Mouse (Mus musculus): ENCODE data around the gene Pdss2.
"Not testable (repeated sequence)": the region's sequence is repeated elsewhere in the genome, so short reads cannot be mapped to it uniquely, and the experiment has no call there.

Pdss2 gene

DNA sequence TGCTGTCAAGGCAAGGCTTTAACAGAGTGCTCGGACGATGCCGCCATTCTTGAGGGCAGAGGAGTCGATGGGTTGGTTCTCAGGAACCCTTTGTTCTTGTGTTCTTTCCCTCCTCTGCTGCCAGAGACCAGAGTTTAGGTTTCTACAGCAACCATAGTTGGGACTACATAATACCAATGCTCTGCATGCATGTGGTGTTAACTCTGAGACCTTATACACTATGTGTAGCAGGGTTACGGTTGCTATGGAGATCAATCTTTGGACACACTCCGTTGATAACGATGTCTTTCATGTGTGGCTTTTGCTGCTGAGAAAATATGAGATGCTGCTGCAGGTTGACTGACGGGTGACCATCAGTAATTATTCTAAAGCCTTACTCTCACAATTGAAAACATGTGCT is 20.9 kb downstream of the Pdss2 start:
- in situ Hi-C loops (cut with MseI, MboI), result no loop called here

DNA sequence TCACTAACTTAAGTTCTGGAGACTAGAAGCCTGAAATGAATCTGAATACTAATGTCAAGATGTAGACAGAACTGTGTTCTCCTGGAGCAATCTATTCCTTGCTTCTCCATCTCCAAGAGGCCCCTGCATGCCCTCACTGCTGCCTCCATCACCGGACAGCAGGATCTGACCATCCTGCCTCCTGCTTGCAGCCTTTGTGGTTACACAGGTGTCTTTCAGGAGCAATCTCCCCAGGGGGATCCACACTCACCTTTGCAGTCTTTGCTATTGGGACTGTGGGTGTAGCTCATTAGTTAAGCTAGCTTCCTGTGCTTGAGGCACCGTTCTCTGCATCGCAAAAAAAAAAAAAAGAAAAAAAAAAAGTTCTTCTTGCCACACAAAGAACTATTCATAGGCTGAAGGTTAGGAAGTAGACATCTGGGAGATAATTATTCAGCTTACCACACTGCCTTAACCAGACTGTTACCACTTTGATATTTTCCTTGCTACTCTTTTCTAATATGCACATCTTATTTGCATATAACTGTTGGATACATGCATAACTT is 23.0 kb downstream of the Pdss2 start:
- in situ Hi-C loops (cut with MseI, MboI), result no loop called here

DNA sequence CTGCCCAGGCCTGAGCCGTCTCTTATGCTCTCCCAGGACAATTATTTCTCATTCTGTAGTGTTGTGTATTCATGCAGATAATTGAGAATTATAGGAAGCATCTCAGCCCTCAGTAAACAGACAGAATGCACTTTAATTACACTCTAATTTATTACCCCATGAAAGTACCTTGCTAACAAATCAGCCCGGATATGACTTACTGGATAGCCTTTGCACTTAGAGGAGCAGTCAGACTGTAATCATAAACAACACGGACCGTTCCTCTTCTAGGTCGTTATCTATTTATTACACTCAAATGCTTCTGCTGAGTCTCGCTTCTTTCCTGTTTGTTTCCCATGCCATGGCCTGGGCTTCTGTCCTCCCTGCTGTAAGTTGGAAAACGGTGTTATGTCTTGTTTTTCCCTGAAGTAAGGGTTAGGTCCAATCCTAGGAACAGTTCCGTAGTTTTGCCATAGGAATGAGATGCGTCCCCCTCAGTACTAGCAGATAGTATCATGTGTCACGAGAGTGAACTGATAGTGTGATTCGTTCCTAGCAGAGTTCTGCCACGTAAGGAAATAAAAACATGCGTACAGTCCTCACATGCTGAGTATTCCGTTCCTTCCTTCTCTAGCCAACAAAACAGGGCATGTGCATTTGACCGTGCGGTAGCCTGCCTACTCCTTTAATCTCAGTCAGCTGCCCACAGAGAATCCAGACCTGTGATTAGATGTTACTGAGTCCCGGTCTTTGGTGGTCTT is 24.3 kb downstream of the Pdss2 start:
- in situ Hi-C loops (cut with MseI, MboI), result no loop called here

DNA sequence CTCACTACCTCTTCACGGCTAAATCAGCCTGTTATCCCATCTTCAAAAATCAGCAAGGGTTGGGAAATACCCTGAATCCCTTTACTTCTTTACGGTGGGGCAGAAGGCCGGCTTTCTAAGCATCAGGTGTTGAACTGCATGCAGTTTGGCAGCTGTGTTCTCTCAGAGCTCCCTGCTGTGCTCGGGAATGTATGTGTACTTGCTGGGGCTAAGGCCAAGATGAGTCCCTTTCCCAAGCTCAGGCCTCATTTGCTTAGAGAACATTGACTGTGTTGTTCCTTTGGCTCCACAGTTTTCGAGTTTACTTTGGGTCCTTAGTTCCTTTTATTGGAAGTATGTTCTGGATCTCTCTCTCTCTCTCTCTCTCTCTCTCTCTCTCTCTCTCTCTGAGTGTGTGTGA is 26.7 kb downstream of the Pdss2 start:
- in situ Hi-C loops (cut with MseI, MboI), result no loop called here

DNA sequence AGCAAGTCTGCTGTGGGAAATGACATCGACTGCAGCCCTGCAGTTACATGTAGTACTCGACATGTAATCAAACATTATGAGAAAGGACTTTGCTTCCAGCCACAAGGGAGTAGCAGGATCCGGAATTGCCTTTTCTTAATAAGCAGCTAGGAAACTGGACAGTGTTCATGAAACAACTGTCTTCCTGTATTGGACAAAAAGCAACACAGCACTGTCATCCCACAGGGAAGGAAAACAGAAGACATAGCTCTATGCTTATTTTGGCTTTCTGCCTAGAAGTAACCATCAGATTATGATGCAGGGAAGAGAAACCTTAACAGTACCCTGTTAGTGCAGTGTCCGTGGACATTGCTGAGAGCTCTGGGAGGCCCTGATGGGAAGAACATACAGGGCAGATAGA is 31.0 kb downstream of the Pdss2 start:
- in situ Hi-C loops (cut with MseI, MboI), result no loop called here

DNA sequence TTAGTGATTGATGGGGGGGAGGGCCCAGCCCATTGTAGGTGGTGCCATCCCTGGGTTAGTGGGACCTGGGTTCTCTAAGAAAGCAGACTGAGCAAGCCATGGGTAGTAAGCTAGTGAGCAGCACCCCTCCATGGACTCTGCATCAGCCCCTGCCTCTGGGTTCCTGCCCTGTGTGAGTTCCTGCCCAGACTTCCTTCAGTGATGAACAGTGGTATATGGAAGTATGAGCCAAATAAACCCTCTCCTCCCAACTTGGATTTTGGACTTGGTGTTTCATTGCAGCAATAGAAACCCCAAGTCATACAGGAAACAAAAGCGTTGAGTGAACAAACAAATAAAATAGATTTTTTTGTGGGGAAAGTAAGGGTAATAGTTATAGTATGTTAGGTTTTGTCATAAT is 35.7 kb downstream of the Pdss2 start:
- in situ Hi-C loops (cut with MseI, MboI), result not testable (repeated sequence)

DNA sequence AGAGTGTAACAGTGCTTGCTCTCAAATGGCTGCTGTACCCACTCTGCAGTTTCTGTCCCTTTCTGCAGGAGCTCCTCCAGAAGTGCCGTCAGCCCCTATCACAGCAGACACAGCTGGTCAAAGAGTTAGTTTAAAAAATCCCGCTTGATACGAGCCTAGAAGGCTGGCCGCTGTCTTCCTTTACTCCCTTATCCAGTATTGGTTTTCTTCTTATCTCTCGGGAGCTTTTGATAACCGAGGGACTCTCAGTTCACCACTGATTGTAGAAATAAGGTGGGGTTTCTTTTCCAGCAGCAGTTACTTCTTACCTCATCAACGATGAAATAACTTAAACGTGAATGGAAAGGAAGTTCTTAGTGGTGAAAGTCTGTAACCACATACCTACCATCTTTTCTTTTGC is 36.2 kb downstream of the Pdss2 start:
- in situ Hi-C loops (cut with MseI, MboI), result not testable (repeated sequence)

DNA sequence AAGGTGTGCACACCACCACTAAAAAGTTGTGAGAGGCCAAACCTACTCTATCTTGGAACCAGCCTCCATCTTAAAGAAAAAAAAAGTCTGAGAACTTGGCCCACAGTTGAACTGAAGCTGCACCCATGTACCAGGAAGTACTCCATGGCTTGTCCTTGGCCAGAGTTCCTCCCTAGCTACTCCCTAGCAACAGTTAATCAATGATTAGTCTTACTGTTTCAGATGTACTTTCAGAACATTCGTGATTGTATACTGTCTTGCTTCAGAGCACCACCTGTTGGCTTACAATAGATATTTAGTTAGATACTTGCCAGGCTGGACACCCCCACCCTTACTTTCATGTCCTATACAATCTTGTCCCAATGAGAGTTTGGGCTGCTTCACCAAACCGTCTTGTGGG is 50.0 kb downstream of the Pdss2 start:
- in situ Hi-C loops (cut with MseI, MboI), result no loop called here

DNA sequence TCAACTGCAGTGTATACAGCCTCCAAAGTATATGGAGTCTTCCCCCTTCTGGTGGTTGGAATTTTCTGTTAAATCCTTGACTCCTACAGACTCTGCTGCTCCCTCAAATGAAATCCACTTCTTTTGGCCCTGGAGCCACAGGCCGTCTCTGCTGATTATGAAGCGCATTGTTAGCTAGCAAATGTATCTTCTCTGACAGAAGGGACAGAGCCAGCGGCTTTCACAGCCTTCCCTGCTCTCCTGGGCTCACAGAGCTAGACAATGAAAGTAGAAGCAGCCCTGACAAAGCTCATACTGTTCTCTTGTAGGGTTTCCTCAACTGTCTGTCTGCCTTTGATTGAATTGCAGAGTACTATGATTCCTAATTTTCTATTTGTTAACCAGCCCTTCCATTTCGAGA is 51.1 kb downstream of the Pdss2 start:
- in situ Hi-C loops (cut with MseI, MboI), result no loop called here

DNA sequence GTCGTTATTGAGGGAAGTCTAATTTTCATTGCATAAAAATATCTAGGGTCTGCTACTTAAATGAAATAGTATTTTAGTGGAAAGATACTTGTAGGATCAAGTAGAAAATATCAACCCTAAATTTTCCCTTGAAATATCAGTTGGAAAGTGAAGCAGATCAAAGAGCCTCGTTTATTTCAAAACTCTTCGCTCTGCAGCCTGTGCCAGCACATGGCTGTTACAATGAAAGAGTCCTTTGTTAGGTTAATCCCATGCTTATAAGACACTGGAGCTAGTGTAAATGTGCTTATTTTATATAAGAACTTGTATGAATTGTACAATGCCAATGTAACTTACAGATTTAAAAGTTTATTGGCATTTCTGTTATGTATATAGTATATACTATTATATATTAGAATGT is 51.8 kb downstream of the Pdss2 start:
- in situ Hi-C loops (cut with MseI, MboI), result no loop called here

DNA sequence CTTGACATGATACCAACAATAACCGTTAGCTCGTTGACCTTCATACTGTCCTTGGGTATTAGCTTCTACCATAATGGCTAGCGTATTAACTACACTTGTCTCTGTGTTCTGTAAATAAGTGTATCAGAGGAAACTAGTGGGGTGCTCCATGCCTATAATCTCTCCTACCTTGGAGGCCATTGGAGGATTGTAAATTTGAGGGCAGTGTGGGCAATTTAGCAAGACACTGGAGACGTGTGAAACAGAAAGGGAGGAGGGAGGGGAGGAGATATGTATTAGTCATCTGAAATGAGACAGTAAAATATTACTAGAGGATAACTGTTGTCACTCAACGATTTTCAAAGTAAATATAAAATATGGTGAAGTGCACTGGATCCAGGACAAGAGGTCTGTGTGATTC is 54.2 kb downstream of the Pdss2 start:
- in situ Hi-C loops (cut with MseI, MboI), result no loop called here

DNA sequence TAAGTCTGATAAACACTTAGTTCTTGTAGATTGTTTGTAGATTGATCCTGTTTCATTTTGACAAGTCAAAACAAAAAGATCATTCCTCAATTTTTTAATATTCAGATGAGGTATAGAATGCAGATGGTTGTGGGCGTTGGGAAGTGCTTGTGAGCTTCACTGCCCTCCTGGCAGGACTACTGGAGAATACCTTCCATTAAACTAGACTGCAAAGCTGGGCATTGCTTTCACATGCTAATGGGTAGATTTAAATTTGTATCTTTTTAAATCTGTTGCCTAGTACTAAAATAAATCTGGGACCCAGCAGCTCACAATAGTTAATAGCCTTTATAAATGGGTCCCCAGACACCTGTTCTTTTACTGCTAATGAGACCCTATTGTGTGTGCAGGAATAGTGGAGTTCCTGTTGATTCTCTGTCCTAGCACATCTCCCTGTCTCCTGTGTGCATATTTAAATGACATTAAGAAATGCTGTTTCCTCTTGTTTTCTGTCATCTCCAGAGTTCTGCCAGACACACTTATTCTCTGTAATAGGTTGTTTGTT is 54.9 kb downstream of the Pdss2 start:
- in situ Hi-C loops (cut with MseI, MboI), result no loop called here

DNA sequence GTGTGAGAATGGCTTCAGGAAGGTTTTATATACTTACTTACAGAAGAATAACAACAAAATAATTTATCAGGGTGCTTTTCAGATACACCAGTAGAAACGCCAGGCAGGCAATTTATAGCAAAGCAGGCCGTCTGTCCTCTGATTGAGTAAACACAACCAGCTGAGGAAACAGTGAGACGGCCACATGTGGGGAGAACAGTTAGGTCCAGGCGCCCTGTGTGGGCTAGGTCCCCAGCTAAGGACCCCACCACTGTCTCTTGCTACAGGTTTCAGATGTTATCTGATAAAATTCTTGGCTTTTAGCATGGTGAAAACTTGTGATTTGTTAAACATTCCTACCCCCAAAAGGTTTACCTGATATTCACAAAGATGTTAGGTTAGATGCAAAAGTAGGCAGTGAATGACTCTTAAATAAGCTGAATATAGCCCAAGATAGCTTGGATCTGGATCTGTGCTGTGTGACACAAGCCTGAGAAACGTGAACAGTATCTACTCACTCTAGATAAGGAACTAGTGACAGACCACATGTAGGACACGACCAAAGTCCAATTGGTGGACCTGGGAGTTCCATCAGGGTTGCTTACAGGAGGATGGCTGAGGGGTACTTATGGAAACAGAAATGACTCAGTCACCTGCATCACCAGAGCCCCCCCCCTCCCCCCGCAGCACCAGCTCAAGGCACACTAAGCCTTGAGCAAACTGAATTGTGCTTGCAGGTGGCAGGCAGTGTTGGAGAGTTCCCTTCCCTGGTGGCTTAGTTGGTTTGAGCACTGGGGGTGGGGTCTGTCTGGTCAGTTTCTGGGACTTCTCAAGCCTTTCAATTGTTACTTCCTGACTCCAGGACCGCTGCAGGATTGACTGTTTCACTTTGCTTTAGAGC is 56.2 kb downstream of the Pdss2 start:
- in situ Hi-C loops (cut with MseI, MboI), result no loop called here

DNA sequence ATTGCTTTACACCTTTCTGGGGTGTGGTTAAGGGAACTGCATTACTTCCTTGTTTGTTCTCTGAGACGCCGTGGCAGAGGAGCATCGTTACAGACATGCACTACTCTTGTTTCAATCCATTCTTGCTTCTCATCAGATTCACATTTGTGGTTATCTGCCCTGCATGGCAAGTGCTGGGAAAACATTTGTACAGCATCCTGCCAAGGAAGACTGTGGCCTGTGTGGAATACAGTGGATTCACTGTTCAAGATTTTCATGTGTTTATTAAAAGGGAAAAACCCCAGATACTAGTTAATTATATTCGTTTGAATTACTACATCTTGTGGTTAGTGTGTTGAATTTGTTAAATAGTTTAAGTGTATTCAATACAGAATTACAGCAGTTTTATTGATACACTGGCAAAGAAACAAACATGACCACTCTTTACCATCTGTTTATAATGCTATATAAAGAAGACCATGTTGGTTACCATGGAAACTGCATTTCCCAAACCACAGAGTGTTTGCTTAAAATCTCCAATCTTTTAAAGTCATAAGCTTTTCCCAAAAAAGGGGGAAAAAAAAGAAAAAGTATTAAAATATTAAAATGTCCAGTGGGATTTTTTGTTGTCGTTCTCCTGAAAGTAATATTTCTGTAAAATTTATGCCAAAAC is 58.5 kb downstream of the Pdss2 start:
- in situ Hi-C loops (cut with MseI, MboI), result no loop called here

DNA sequence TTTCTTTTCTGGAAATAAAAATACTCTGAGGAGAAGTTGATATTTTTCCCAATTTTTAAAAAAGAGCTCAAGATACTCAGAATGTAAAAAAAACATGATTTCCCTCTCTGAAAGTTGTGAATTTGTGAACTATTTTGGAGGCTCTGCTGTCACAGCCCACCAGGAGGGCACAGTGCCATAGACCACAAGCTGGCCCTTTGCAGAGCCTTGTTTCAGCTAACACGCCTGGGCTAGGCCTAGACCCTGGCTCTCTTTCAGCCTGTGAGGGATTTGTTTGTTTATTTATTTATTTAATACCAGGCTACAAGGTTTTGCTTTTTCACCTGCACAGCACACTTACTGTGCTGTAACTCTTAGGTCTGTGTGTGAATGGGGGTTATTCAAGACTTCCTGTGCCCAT is 64.3 kb downstream of the Pdss2 start:
- in situ Hi-C loops (cut with MseI, MboI), result no loop called here

DNA sequence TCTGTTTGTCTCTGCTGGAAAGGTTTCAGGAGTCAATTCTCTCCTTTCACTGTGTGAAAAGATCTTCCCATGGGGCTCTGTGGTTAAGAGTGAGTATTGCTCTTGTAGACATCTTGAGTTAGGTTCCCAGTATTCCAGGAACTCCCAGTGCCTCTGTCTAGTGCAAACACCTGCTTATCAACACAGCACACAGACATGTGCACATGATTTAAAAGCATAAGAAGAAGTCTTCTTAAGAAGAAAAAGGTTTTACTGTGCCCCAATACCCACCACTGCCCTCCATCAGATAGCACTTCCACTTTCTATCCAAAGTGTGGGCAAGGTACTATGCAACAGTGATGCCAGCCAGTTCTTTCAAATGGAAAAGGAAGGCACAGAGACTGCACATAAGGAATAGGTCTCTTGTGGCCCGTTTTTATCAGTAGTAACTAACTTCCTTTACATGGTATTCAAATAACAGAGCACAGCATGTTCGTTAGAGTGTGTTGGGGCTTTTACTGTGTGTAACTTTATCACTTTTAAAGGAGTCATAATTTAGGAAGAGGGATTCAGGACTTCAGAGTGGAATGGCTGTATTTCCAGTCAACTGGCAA is 69.4 kb downstream of the Pdss2 start:
- in situ Hi-C loops (cut with MseI, MboI), result no loop called here

DNA sequence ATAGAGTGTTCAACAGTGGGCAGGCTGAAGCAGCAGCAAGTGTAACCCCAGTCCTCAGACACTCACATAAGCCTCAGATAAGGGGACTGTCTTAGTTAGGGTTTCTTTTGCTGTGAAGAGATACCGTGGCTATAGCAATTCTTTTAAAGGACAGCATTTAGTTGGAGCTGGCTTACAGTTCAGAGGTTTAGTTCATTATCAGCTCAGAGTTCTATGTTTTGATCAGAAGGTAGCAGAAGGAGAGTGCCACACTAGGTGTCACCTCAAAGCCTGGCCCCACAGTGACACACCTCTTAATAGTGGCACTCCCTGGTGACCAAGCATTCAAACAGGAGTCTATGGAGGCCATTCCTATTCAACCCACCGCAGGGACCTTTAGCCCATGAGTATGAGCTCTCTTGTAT is 70.0 kb downstream of the Pdss2 start:
- in situ Hi-C loops (cut with MseI, MboI), result no loop called here

DNA sequence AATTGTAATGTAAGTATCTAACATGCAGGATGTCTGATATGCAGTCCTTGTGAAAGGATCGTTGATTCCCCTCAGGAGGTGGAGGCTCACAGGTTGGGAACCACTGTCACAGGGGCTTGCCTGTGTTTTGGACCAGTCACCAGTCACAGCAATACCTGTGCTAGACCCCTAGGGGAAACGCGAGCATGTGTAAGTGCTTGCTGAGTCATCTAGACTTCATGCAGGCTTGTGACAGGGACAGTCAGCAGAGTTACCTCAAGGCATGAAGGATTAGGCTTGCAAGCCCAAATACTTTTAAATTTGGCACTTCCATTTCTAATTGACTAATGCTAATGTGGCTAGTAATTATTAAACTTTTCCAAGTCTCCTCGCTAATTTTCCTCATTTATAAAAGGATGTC is 71.2 kb downstream of the Pdss2 start:
- in situ Hi-C loops (cut with MseI, MboI), result no loop called here

DNA sequence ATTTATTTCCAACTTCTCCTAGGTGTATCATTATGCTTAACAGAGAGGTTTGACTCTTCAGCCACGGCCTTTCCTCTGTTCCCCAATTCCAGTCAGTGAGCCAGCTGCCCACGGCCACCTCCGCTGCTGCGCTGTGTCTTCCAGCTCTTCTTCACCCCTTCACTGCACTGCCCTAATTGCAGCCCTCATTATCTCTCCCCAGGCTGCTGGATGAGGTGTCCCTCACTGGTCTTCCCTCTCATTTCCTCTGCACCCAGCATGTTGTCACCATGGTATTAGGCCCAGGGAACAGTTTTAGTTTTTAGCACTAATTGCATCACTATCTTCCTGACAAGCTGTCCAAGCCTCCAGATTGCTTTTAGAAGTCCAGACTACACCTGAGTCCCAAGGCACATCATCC is 73.0 kb downstream of the Pdss2 start:
- in situ Hi-C loops (cut with MseI, MboI), result no loop called here

DNA sequence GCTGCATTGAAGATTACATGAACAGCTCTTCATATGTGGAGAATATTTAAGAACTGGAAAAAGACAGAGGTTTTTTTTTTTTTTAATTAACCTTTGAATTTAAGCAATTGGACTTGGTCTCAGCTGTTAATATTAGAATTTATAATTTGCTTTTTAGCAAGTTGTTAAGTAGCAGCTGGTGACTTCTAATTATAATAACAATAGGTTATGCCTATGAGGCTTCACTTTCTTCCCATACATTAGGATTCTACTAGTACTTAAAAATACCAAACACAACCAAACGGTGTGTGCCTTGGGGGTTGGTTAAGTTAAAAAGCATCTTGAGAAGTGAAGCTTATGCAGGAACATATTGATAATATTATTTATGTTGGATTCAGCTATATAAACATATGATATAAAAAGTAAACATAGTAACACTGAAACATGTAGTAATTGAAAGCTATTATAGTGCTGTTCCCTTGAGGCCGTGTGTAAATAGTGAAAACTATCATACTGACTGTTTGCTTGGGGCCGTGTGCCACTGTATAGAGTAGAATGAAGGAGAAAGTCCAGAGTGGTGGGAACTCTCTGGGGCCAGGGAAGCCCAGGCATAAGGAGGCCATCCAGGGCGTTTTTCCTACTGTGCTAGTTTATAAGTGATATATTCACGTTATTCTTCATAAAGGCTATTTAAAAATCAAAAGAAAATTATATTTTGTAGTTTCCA is 87.0 kb downstream of the Pdss2 start:
- in situ Hi-C loops (cut with MseI, MboI), result no loop called here

DNA sequence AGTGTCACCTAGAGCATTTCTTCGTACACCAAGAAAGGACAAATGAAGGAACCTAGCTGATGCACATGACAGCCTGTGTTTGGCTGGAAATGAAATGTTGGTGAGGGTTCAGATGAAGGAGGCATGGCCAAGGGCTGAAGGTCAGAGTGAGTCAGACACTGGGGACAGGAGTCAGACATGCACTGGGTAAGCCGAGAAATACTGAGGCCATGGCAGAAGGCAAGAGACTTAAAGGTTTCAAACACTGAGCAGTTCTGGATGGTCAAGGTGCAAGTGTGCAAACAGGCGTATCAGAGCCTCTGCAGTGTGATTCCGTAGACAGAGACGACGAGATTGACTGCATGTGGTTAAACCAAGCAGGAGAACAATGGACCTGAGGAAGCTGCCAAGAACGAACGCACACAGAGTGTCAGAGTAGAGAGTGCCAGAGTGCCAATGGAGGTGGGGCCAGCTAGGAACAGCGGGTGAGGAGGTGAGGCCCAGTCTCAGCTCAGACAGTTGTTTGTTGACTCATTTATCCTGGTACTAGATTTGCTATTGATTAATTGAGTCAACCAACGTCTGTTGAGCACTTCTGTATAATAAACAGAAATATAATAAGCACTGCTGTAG is 89.6 kb downstream of the Pdss2 start:
- in situ Hi-C loops (cut with MseI, MboI), result no loop called here
